Mouse (Mus musculus) stomach, embryonic 14.5 days (tissue): ENCODE measurements around the gene Nudt21. TPM values are rescaled to one million over a fixed set of nuclear protein-coding genes. Genes with fewer than 3 reads are reported as not detected.

ENCODE experiments used
- ATAC-seq: fragments of 200-750 bp; cut with Nextera tagmentation; 2 replicates; pipeline ENCODE4 v1.8.0; 2017; ENCODE audit warnings: low read depth, moderate TSS enrichment; ENCODE audit not compliant: insufficient number of reproducible peaks, insufficient read depth, low FRiP score
- H3K27ac ChIP-seq: fragments of 300-500 bp; sonication (generic); 2 replicates; pipeline ENCODE4 v1.5.1; 2014; ENCODE audit warnings: mild to moderate bottlenecking, low read length, moderate library complexity, mixed read lengths
- H3K27me3 ChIP-seq: fragments of 300-500 bp; sonication (generic); 2 replicates; pipeline ENCODE4 v1.6.1; 2014; ENCODE audit warnings: low read length, control low read depth, mixed read lengths; ENCODE audit not compliant: control insufficient read depth, insufficient read depth
- H3K36me3 ChIP-seq: fragments of 300-500 bp; sonication (generic); 2 replicates; pipeline ENCODE4 v1.6.1; 2014; ENCODE audit warnings: mild to moderate bottlenecking, control low read depth, low read length, moderate library complexity, mixed read lengths; ENCODE audit not compliant: control insufficient read depth, insufficient read depth
- H3K4me1 ChIP-seq: fragments of 300-500 bp; sonication (generic); 2 replicates; pipeline ENCODE4 v1.6.1; 2014; ENCODE audit warnings: low read length, control low read depth, mixed read lengths; ENCODE audit not compliant: control insufficient read depth, insufficient read depth
- H3K4me2 ChIP-seq: fragments of 300-500 bp; sonication (generic); replicated peaks from 2 replicates; pipeline ENCODE4 v1.6.1; 2014; ENCODE audit warnings: low read depth, low read length, control low read depth
- H3K4me3 ChIP-seq: fragments of 300-500 bp; sonication (generic); 2 replicates; pipeline ENCODE4 v1.5.1; 2014; ENCODE audit warnings: low read depth, low read length, control low read depth
- H3K9ac ChIP-seq: fragments of 300-500 bp; sonication (generic); replicated peaks from 2 replicates; pipeline ENCODE4 v1.6.1; 2014; ENCODE audit warnings: low read depth, mild to moderate bottlenecking, control low read depth, low read length, moderate library complexity, mixed read lengths
- H3K9me3 ChIP-seq: fragments of 300-500 bp; sonication (generic); 2 replicates; pipeline ENCODE4 v1.6.1; 2016; ENCODE audit warnings: low read depth, low read length, control low read depth; ENCODE audit not compliant: control insufficient read depth
- WGBS: fragments of 180-500 bp; shearing (Covaris S2); extraction: QIAGEN DNeasy Blood & Tissue Kit; methylation state at CpG from one replicate; pipeline ENCODE4 v1.1.7; 2014; 5-methylcytosine and 5-hydroxymethylcytosine counted together
- polyA plus RNA-seq: library from polyadenylated mRNA; unstranded; fragments of >200 nt; fragmentation: Nextera tagmentation; extraction: Ambion mirVana; gene quantifications from 2 replicates; pipeline ENCODE4 v1.2.1, GENCODE M21; 2014

Gene Nudt21
- 126 and 136 TPM in 2 replicates for polyA plus RNA-seq

GRCm38 (mm10) chr8:94036944-94037524 is at the start of gene Nudt21, which contains the start of gene Ogfod1:
Gene Nudt21, minus strand, starts transcription at chr8:94037031.
Gene Ogfod1, plus strand, starts transcription at chr8:94037198.
- WGBS, result 0% methylated on average over 39 of the region's 41 CpGs

GRCm38 (mm10) chr8:94076461-94077192 is 39.8 kb upstream of the Nudt21 start:
- Histone ChIP-seq H3K27ac (no peak overlapping the region), H3K4me2 (no peak overlapping the region), H3K4me1 (no peaks in the 10 kb centered on the region), H3K9me3 (no peaks in the 10 kb centered on the region), H3K9ac (no peak overlapping the region), H3K27me3 (no peaks in the 10 kb centered on the region), H3K36me3 (no peaks in the 10 kb centered on the region; the same call in 1 of the 2 replicates), H3K4me3 (no peak overlapping the region)
- no peak for ATAC-seq
- WGBS, result 90% methylated on average over 12 of the region's 12 CpGs

More at GRCm38 (mm10) chr8:94036944-94037524, at the start of gene Nudt21, which contains the start of gene Ogfod1:
- Histone ChIP-seq H3K4me1 (peaks cover 13% of the 10 kb centered on the region; the same call in 1 of the 2 replicates), H3K9ac (peak within 1 kb of the TSS; percentile 60), H3K4me2 (peak within 1 kb of the TSS; percentile 88), H3K4me3 (peak within 1 kb of the TSS; percentile 76), H3K27ac (peak within 1 kb of the TSS; percentile 63; the same call in 1 of the 2 replicates), H3K36me3 (no peaks in the 10 kb centered on the region), H3K9me3 (no peaks in the 10 kb centered on the region), H3K27me3 (no peaks in the 10 kb centered on the region)
- peak; percentile 99 for ATAC-seq

- H3K27ac ChIP-seq, result no peak overlapping the region
- no peaks in the 10 kb centered on the region for H3K9me3 ChIP-seq
- ATAC-seq, result no peak
- H3K4me1 ChIP-seq, result no peaks in the 10 kb centered on the region
- no peak overlapping the region for H3K9ac ChIP-seq
- H3K36me3 ChIP-seq, result peaks cover 7% of the 10 kb centered on the region
- H3K4me2 ChIP-seq, result no peak overlapping the region
- no peaks in the 10 kb centered on the region for H3K27me3 ChIP-seq
- no peak overlapping the region for H3K4me3 ChIP-seq
- 94% methylated on average over 7 of the region's 7 CpGs for WGBS
Measured at GRCm38 (mm10) chr8:94068793-94069192, 32.0 kb upstream of the Nudt21 start.

- no peaks in the 10 kb centered on the region for H3K27me3 ChIP-seq
- 61% methylated on average over 11 of the region's 11 CpGs for WGBS
- ATAC-seq, result no peak
- no peak overlapping the region for H3K4me2 ChIP-seq
- H3K4me1 ChIP-seq, result no peaks in the 10 kb centered on the region
- H3K36me3 ChIP-seq, result peaks cover 7% of the 10 kb centered on the region
- no peak overlapping the region for H3K9ac ChIP-seq
- no peak overlapping the region for H3K27ac ChIP-seq
- no peak overlapping the region for H3K4me3 ChIP-seq
- H3K9me3 ChIP-seq, result no peaks in the 10 kb centered on the region
Measured at GRCm38 (mm10) chr8:94066121-94066863, 29.5 kb upstream of the Nudt21 start.

GRCm38 (mm10) chr8:94057157-94057854 is 20.5 kb upstream of the Nudt21 start:
- no peak for ATAC-seq
- Histone ChIP-seq H3K27me3 (no peaks in the 10 kb centered on the region), H3K4me2 (no peak overlapping the region), H3K36me3 (peaks cover 13% of the 10 kb centered on the region; the same call in 1 of the 2 replicates), H3K9me3 (no peaks in the 10 kb centered on the region), H3K4me3 (no peak overlapping the region), H3K4me1 (no peaks in the 10 kb centered on the region), H3K27ac (no peak overlapping the region), H3K9ac (no peak overlapping the region)
- 62% methylated on average over 6 of the region's 6 CpGs for WGBS

GRCm38 (mm10) chr8:94052696-94053095 is 15.9 kb upstream of the Nudt21 start:
- 79% methylated on average over 12 of the region's 12 CpGs for WGBS
- no peak for ATAC-seq
- Histone ChIP-seq H3K4me2 (no peak overlapping the region), H3K27ac (no peak overlapping the region), H3K9ac (no peak overlapping the region), H3K9me3 (no peaks in the 10 kb centered on the region), H3K4me3 (no peak overlapping the region), H3K27me3 (no peaks in the 10 kb centered on the region), H3K4me1 (no peaks in the 10 kb centered on the region), H3K36me3 (peaks cover 8% of the 10 kb centered on the region; the same call in 1 of the 2 replicates)

- Histone ChIP-seq H3K4me1 (no peaks in the 10 kb centered on the region), H3K4me2 (no peak overlapping the region), H3K36me3 (0 out of 2 replicates have a peak, but pooled peaks cover 2% of the 10 kb centered on the region), H3K27me3 (no peaks in the 10 kb centered on the region), H3K9me3 (no peaks in the 10 kb centered on the region), H3K4me3 (no peak overlapping the region), H3K9ac (no peak overlapping the region), H3K27ac (no peak overlapping the region)
- ATAC-seq, result no peak
- WGBS, result 78% methylated on average over 2 of the region's 2 CpGs
Measured at GRCm38 (mm10) chr8:94047845-94048244, 11.0 kb upstream of the Nudt21 start.

GRCm38 (mm10) chr8:94037806-94038205 is 975 bp upstream of the Nudt21 start:
- Histone ChIP-seq H3K4me3 (peak overlapping the region; percentile 76), H3K9me3 (no peaks in the 10 kb centered on the region), H3K9ac (peak overlapping the region; percentile 46), H3K4me2 (peak overlapping the region; percentile 88), H3K27ac (no peak overlapping the region), H3K27me3 (no peaks in the 10 kb centered on the region), H3K4me1 (peaks cover 13% of the 10 kb centered on the region; the same call in 1 of the 2 replicates), H3K36me3 (no peaks in the 10 kb centered on the region)
- WGBS, result 6% methylated on average over 15 of the region's 15 CpGs
- no peak for ATAC-seq
